17 mouse cellular contexts compared by ENCODE assay signal in the genomic region with DNA sequence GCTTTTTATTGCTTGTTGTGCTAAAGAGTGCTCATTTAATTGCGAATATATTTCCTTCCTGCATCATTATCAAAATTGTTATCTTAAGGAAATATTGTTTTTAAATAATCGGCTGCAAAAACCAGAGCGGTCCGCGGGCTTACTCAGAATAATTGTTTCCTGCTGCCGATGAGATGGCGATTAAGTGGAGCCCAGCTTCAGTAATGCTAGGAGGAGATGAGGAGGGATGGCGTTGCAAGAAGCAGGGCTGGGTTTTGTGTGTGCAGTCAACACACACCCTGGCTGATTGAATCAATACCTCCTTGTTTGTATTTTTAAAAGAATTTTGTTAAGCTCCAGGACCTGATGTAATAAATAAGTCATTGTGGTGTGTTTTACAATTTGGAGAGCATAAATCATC.
DNase-seq lines count a peak whose midpoint lies in the region; ATAC-seq and TF ChIP-seq lines count a peak whose summit lies in the region.
"Had no signal": no experiment of that assay in that cellular context is flagged by ENCODE, and none has a peak within 500 bp of the region (broad histone marks: within the 10 kb centered on the region; RNA-seq: fewer than 3 reads in every experiment).

No protein-coding gene starts in this region.

- H3K9me3 ChIP-seq in kidney, embryonic 16.5 days (ENCODE audit: low read length) = no peaks in the 10 kb centered on the region
- H3K9me3 ChIP-seq in embryonic facial prominence, embryonic 10.5 days = no peaks in the 10 kb centered on the region
- no peaks in the 10 kb centered on the region for H3K9me3 ChIP-seq in limb, embryonic 12.5 days
- H3K9me3 ChIP-seq: embryonic facial prominence, embryonic 15.5 days; heart, embryonic 13.5 days; liver, embryonic 15.5 days; midbrain, embryonic 12.5 days had no signal

- DNase-seq in kidney, postnatal 4 days = no peak
- peak; percentile 22 for DNase-seq in brain, embryonic 14.5 days (ENCODE audit: low read depth)
- DNase-seq in embryonic facial prominence, embryonic 10.5 days (ENCODE audit: low spot score) = peak; percentile 34
- no peak for DNase-seq in left cerebral cortex, postnatal 14 days (ENCODE audit: low spot score in 2 of 2)
- no peak for DNase-seq in lung, postnatal 25 days (ENCODE audit: low spot score)
- DNase-seq: adrenal gland, postnatal 10 days; cerebellum, adult 8-10 months; gastrocnemius, postnatal 25 days; kidney, adult 9 months; layer of hippocampus, adult 9-11 months; lung, postnatal 36 days had no signal

- TF ChIP-seq POLR2A in brain, embryonic 14.5 days (IDR thresholded peaks at IDR 0.05; ENCODE audit: borderline replicate concordance, extremely low read depth, insufficient read depth, insufficient read length, poor library complexity, severe bottlenecking) = no peak

- no peak overlapping the region for H3K9ac ChIP-seq in kidney, embryonic 16.5 days (replicated peaks; ENCODE audit: low read length)
- no peak overlapping the region for H3K9ac ChIP-seq in limb, embryonic 12.5 days (replicated peaks)
- H3K9ac ChIP-seq: embryonic facial prominence, embryonic 15.5 days; heart, embryonic 13.5 days; liver, embryonic 15.5 days; midbrain, embryonic 12.5 days had no signal

- ATAC-seq in kidney, embryonic 16.5 days (ENCODE audit: low FRiP score, low TSS enrichment) = no peak
- no peak for ATAC-seq in limb, embryonic 12.5 days (ENCODE audit: insufficient number of reproducible peaks, insufficient read depth, low FRiP score, low TSS enrichment, low read depth)

- H3K4me1 ChIP-seq in kidney, embryonic 16.5 days (ENCODE audit: insufficient read depth, low read length) = peaks cover 10% of the 10 kb centered on the region; the same call in 1 of the 2 replicates
- H3K4me1 ChIP-seq in embryonic facial prominence, embryonic 10.5 days = peaks cover 10% of the 10 kb centered on the region; the same call in 1 of the 2 replicates
- H3K4me1 ChIP-seq in limb, embryonic 12.5 days (replicated peaks) = peaks cover 21% of the 10 kb centered on the region
- H3K4me1 ChIP-seq: embryonic facial prominence, embryonic 15.5 days; heart, embryonic 13.5 days; liver, embryonic 15.5 days had no signal

- peak overlapping the region; percentile 8; the same call in 1 of the 2 replicates for H3K4me2 ChIP-seq in kidney, embryonic 16.5 days (replicated peaks; ENCODE audit: low read depth, low read length)
- H3K4me2 ChIP-seq in limb, embryonic 12.5 days = peak overlapping the region; percentile 46
- H3K4me2 ChIP-seq: embryonic facial prominence, embryonic 15.5 days; heart, embryonic 13.5 days; liver, embryonic 15.5 days; midbrain, embryonic 12.5 days had no signal

- WGBS in kidney, embryonic 16.5 days = 38% methylated on average over 8 of the region's 8 CpGs
- WGBS in embryonic facial prominence, embryonic 10.5 days = 50% methylated on average over 8 of the region's 8 CpGs
- 14% methylated on average over 8 of the region's 8 CpGs for WGBS in limb, embryonic 12.5 days

- no peak overlapping the region for H3K27ac ChIP-seq in kidney, embryonic 16.5 days (ENCODE audit: low read length)
- H3K27ac ChIP-seq in embryonic facial prominence, embryonic 10.5 days (replicated peaks) = no peak overlapping the region
- no peak overlapping the region for H3K27ac ChIP-seq in limb, embryonic 12.5 days
- H3K27ac ChIP-seq: embryonic facial prominence, embryonic 15.5 days; heart, embryonic 13.5 days; liver, embryonic 15.5 days; midbrain, embryonic 12.5 days had no signal

- intact Hi-C loops in left cerebral cortex, postnatal 14 days (cut with DNase I) = no loop called here

- TF ChIP-seq CTCF in brain, embryonic 14.5 days (IDR thresholded peaks at IDR 0.05; ENCODE audit: borderline replicate concordance, extremely low read depth, insufficient read depth, insufficient read length) = no peak

- no peaks in the 10 kb centered on the region for H3K36me3 ChIP-seq in kidney, embryonic 16.5 days (ENCODE audit: insufficient read depth, low read length)
- no peaks in the 10 kb centered on the region for H3K36me3 ChIP-seq in embryonic facial prominence, embryonic 10.5 days (replicated peaks)
- H3K36me3 ChIP-seq in limb, embryonic 12.5 days = no peaks in the 10 kb centered on the region
- H3K36me3 ChIP-seq: embryonic facial prominence, embryonic 15.5 days; heart, embryonic 13.5 days; liver, embryonic 15.5 days; midbrain, embryonic 12.5 days had no signal

- H3K4me3 ChIP-seq in kidney, embryonic 16.5 days (ENCODE audit: low read length) = no peak overlapping the region
- no peak overlapping the region for H3K4me3 ChIP-seq in embryonic facial prominence, embryonic 10.5 days
- peak overlapping the region; percentile 9 for H3K4me3 ChIP-seq in limb, embryonic 12.5 days (replicated peaks)
- H3K4me3 ChIP-seq: embryonic facial prominence, embryonic 15.5 days; heart, embryonic 13.5 days; liver, embryonic 15.5 days; midbrain, embryonic 12.5 days had no signal

- peaks cover 13% of the 10 kb centered on the region for H3K27me3 ChIP-seq in kidney, embryonic 16.5 days (ENCODE audit: insufficient read depth, low read length)
- H3K27me3 ChIP-seq in embryonic facial prominence, embryonic 10.5 days (replicated peaks; ENCODE audit: low read depth, poor library complexity, severe bottlenecking) = peaks cover 17% of the 10 kb centered on the region
- peaks cover 37% of the 10 kb centered on the region for H3K27me3 ChIP-seq in limb, embryonic 12.5 days
- H3K27me3 ChIP-seq: embryonic facial prominence, embryonic 15.5 days; midbrain, embryonic 12.5 days had no signal

Comparison
In these comparisons a context has a peak if more than half of its experiments do, and no peak if none do; other contexts are left out.
1. DNase-seq: peak in brain, embryonic 14.5 days (single experiment) and embryonic facial prominence, embryonic 10.5 days (single experiment); none in kidney, postnatal 4 days (0 of 2), left cerebral cortex, postnatal 14 days (0 of 2) and lung, postnatal 25 days (single experiment).